Mouse (Mus musculus): Measurements from ENCODE around the gene Scn5a. TPM values are rescaled to one million over a fixed set of nuclear protein-coding genes. Genes with fewer than 3 reads are reported as not detected.

The Scn5a gene
- total RNA-seq, 4 experiments from 2014 or later = 0.93 to 1.5 (median 1.2) TPM

DNA sequence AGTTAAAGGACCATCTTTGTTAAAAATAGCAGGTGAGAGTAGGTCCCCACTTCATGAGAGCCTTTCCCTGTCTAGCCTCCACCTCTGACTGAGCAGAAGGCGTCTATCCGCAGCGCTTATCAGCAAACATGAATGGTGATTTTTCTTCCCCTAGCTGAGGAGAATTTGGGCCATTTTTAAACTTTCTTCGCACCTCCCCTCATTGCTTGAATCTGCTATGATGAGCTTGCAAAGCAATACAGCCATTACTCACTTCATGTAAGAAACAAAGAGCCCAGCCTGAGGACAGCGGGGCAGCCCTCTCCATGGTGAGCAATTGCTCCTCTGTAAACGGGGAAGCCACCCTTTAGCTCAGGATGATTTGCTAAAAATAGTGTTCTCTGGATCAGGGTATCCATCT is 14.0 kb downstream of the Scn5a start:
- DNase-seq (ENCODE audit: low spot score in 2 of 2) = no peak

GRCm38 (mm10) chr9:119563617-119564016 is 15.2 kb downstream of the Scn5a start:
- DNase-seq (ENCODE audit: low spot score in 2 of 2) = no peak

- DNase-seq (ENCODE audit: low spot score in 2 of 2) = no peak
Observed at GRCm38 (mm10) chr9:119562256-119562655, 16.6 kb downstream of the Scn5a start.

DNA sequence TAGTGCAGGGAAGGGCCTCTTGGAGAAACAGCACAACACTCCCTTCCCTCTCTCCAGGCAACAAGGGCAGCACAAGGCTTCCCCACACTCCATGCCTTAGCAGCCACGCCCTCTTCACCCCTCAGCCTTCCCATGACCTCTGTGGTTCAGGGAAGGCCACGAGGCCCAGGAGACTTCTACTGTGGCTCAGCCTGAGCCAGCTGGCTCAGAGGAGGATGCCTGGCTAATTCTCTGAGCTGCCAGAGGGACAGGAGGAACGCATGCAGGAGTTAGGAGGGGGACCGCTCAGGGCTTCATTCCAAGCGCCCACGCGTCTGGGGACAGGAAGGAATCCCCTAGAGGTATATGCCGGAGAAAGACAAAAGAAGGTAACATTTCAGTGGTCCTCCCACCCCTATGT is 17.1 kb downstream of the Scn5a start:
- DNase-seq (ENCODE audit: low spot score in 2 of 2) = no peak

DNA sequence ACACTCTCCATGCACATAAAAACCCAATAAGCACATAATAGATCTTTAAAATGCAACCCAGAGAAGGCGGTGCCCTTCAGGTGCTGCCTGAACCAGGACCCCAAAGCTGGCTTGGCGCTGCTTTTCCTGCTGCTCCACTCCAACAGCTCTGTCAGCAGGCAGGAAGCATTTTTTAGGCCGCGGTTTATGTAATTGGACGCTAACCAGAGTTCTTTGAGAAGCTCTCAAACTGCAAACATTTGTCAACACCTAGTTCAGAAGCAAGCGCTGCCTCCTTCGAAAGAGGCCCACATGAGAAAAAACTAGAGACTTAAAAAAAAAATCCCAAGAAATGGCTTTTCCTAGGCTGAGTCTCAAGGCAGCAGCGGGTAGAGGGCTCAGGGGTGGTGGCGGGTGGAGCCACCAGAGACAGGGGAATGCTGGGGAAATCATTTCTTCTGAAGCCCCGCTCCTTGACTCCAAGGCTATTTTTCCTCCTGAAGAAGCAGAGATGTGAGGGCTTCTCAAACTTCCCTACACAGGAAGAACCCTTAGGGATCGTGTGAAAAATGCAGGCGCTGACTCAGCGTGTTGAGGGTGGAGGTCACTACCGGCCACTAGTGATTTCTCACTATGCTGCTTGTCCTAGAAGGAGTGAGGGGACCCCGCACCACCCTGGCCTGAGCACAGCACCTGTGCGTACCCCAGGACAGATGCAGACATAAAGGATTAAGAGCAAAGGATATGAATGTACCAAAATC is 19.1 kb downstream of the Scn5a start:
- DNase-seq (ENCODE audit: low spot score in 2 of 2) = no peak

GRCm38 (mm10) chr9:119558119-119558854 is 20.5 kb downstream of the Scn5a start:
- DNase-seq (ENCODE audit: low spot score in 2 of 2) = peak in 1 of 2 experiments; percentile 27

DNA sequence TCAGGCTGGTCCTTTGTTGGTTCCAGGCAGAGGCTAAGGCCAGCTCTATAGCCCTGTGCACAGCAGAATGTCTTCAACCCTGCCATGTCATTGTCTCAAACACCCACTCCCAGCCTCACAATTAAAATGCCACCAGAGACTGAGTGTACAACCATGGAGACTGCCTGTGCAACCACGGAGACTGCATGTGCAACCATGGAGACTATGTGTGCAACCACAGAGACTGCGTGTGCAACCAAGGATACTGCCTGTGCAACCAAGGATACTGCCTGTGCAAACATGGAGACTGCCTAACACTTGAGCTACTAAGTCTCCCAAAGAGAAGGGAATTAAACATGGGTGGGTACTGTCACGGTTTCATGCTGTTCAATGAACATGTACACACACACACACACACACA is 22.8 kb downstream of the Scn5a start:
- no peak for DNase-seq (ENCODE audit: low spot score in 2 of 2)

DNA sequence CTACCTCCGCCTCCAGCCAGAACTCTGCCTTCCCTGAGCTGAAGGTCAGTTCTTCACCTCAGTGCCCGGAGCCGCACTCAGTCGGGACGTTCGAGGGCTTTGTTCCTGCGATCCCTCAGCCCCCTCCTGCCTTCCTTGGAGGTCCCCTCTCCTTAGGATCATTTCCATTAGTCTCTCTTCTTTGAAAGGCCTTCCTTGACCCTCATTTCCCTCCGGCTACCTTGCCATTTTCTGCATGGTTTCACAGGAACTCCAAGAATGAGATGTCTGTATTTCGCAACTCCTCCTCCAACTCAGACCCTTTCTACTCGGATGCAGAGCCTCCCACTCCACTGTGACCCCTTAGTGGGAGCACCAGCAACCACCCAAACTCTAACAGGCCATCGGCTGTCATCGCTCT is 31.3 kb downstream of the Scn5a start:
- DNase-seq (ENCODE audit: low spot score in 2 of 2) = no peak

DNA sequence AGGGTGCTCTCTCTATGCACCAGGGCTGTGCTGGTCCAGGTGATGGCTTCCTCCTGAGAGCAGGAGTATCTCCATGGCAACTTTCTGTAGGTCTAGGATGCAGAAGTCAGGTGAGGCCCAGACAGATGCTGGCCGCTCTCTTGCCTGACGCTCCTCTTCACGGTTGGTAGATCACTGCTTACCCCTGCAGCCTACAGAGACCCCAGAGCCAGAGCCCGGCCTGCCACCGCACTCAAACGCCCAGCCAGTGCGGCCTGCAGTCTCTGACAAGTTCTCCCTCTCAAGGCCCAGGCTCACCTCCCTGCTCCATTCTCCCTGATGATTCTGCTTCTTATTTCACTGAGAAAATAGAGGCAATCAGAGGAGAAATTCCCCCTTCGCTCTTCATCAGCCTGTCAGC is 31.7 kb downstream of the Scn5a start:
- no peak for DNase-seq (ENCODE audit: low spot score in 2 of 2)

- DNase-seq (ENCODE audit: low spot score in 2 of 2) = no peak
Observed at GRCm38 (mm10) chr9:119540726-119541125, 38.1 kb downstream of the Scn5a start.

GRCm38 (mm10) chr9:119537823-119538222 is 41.0 kb downstream of the Scn5a start:
- no peak for DNase-seq (ENCODE audit: low spot score in 2 of 2)

DNA sequence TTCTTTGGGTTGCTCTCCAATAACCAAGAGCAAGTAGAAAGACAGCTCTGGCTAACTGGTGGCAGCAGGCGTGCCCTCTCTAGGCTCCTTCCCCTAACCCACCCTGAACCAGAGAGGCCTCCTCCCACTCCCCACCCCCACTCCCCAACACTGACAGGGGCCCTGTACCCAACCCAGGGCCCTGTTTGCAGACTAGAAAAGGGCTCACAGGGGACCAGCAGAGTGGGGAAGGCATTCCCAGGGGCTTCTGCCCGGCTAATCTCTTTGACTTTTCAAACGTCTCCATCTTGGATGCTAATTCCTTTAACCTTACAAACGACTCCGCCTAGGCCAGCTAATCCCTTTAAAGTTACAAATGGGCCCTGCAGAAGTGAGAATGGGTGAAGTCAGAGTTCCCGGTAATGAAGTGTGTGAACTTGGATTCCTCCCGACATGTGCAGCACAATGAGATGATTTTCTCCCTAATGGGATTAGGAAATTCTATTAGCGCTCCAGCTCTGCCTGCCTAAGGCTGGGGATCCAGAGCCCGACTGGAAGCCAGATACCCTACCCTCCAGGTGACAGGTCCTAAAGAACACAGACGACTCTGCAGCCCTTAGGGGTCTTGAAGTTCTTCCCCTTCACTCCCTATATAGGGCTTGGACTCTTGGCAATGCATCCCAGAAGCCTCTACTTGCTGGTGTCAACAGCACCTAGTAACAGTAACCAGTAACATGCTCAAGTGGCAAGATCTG is 47.0 kb downstream of the Scn5a start:
- DNase-seq (ENCODE audit: low spot score in 2 of 2) = no peak

DNA sequence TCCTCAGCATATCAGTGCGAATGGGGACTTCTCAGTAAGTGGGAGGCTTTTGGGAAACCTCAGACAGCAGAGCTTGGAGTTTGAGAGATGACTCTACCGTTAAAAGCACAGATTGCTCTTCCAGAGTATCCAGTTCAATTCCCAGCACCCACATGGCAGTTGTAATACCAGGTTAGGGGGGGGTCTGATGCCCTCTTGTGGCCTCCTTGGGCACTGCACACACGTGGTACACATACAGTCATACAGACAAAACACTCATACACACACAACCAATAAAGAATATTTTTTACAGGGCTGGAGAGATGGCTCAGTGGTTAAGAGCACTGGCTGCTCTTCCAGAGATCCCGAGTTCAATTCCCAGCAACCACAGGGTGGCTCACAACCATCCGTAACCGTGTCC is 54.3 kb downstream of the Scn5a start:
- DNase-seq (ENCODE audit: low spot score in 2 of 2) = no peak

DNA sequence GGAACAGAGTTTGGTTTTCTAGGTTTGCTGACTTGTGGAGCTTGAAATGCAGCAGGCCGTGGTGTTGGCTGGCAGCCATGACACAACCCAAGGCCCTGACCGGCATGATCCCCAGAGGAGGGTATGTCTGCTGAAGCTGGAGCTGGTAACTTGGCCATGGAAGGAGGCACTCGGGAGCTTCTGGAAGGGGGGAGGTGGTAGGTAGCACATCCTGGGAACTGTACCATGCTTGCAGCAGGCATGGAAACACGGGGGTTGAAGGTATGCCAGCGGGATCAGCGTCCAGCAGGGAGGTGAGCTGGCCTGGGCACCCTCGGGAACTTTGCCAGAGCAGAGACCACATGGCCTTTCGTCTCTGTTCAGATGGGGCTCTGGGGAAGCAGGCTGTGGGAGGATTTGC is 55.5 kb downstream of the Scn5a start:
- DNase-seq (ENCODE audit: low spot score in 2 of 2) = no peak

DNA sequence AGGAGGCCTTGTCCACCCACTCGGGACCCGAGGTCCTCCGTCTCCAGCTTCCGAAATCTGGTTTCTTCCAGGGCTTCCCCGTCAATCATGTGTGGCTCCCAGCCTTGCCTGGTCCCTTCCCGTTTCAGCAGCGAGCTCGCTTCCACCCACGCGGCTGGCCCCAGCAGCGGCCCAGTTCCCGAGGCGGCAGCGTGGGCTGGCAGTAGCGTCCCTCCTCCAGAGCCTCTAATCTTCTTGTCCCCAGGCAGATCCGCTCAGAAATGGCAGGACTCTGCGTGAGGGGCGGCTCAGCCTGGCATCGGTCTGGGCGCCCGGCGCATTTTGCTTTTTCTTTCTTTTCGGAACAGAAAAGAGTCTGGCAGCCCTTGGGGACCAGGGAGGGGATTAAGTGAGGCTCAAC is 59.7 kb downstream of the Scn5a start:
- no peak for DNase-seq (ENCODE audit: low spot score in 2 of 2)

GRCm38 (mm10) chr9:119518177-119518576 is 60.6 kb downstream of the Scn5a start:
- DNase-seq (ENCODE audit: low spot score in 2 of 2) = no peak

DNA sequence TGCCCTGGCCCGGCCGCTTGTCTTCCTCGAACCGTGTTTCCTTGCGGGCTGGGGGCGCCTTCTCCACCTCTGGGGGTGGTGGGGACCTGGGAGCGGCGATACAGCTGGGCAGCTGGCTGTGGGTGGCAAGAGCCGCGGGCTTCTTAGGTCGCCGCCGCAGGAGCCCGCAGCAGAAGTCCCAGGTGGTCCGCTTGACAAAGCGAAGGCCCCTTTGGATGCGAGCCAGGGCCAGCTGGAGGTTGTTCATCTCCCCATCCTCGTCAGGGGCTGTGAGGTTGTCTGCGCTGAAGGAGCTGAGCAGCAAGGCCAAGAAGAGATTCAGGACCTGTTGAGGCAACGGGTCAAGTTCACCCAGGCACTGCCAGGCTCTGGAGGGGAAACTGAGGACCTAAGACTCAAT is 61.3 kb downstream of the Scn5a start:
- no peak for DNase-seq (ENCODE audit: low spot score in 2 of 2)

DNA sequence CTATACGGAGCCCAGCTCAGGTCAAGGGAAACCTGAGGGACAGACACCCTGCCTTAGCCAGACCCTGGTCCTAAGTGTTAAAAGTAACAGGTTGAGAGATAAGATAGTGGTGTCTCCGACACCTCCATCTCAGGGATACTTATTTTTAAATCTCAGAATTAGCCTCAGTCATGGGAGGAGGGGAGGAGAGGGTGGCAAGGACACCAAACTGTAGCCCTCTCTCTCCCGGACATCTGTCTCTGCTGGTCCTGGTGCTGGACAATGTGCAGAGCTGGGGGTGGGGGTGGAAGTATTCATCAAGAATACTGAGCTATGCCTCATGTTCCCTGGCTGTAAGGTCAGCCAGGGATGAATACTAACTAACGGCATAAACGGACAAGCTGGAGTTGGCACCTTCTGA is 62.0 kb downstream of the Scn5a start:
- no peak for DNase-seq (ENCODE audit: low spot score in 2 of 2)

DNA sequence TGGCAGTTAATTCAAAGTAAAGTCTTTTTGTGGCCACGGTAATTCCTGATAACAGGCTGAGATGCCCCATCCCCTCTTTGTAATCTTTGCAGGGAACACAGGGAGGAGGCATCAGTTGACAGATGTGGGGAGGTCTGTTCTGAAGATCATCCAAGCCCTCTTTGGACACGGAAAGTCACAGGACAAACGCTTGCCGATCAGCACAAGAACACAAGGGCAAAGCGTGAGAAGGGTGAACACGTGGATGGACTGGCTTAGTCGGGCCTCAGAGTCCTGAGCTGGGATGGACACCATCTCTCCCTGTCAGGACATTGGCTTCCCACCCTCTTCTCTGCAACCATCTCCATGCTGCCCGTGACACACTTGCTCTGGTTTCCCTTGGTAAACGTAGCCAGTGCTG is 63.4 kb downstream of the Scn5a start:
- no peak for DNase-seq (ENCODE audit: low spot score in 2 of 2)

DNA sequence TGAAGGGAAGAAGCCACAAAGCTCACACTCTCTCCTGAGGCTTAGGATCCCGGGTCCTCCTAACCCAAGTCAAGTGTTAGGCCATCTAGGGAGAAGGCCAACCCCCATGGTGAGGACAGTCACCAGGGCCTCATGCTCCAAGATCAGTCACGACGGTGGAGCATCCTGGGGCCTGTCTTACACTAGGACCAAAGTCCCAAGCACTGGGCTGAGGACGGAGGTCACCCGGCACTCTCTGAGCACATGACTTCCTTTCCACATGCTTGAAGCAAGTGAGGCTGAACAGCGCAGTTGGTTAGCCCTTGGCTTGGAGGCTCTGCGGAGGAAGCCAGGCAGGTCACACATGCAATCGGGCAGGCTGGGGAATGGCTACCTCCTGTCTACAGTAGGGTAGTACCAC is 63.8 kb downstream of the Scn5a start:
- no peak for DNase-seq (ENCODE audit: low spot score in 2 of 2)

GRCm38 (mm10) chr9:119513816-119514215 is 65.0 kb downstream of the Scn5a start:
- DNase-seq (ENCODE audit: low spot score in 2 of 2) = no peak

DNA sequence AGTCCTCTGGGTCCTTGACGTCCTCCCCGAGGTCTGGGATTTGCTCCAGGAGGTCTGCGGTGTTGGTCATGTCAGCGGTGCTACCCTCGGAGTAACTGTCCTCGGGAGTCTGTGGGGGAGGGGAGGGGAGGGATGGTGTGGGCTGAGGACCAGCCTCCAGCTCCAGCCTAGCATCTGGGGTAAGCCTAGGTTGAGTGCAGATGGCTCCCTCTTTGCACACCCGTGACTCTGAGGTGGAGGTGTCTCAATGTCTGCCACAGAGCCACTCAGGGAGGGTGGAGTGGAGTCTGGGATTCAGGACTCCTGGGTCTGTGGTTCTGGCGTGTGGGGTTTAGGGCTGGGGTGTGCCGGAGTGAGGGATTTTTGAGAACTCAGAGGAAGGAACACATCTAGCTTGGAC is 65.8 kb downstream of the Scn5a start:
- DNase-seq (ENCODE audit: low spot score in 2 of 2) = no peak

All from layer of hippocampus, adult 8-10 months (tissue).